Mouse (Mus musculus): ENCODE measurements around the gene Cand1. TPM values are rescaled to one million over a fixed set of nuclear protein-coding genes. Genes with fewer than 3 reads are reported as not detected.
A peak's percentile ranks its signal among the peaks of the same experiment; 100 is the strongest.

The Cand1 gene
- total and polyA plus RNA-seq, 3 experiments, result 13.7 to 42.7 (median 40.7) TPM

DNA sequence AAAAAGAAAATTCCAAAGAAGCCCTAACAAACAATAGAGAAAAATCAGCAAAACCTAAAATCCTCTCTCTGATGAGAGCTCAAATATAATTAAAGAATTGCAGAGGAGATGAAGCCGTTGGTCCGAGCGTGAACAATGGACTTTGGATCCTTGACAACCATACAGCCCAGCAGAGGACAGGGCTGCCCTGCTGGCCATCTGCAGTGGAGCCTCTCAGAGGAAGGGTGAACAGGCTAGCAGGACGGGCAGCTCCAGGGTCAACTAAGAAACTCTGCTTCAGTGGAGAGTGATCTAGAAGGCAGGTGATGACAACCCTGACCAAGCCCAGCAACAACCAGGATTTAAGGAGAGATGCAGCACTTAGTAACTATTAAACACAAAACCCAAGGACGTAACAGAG lies 18.2 kb downstream of the Cand1 start:
- no peaks in the 10 kb centered on the region for H3K27me3 ChIP-seq (ENCODE audit: control insufficient read depth, insufficient read depth, low read length)
- DNase-seq, result no peak
- H3K4me1 ChIP-seq (ENCODE audit: control insufficient read depth, insufficient read depth, low read length), result peaks cover 6% of the 10 kb centered on the region
- TF ChIP-seq EP300 (IDR thresholded peaks at IDR 0.05; ENCODE audit: insufficient read depth, low read depth, low read length), result no peak
- TF ChIP-seq POLR2A (IDR thresholded peaks at IDR 0.05; ENCODE audit: insufficient read depth, low read depth, low read length), result no peak
- TF ChIP-seq CTCF (IDR thresholded peaks at IDR 0.05), result peak; percentile 23; the same call in 1 of the 2 replicates
- intact Hi-C loops (cut with DNase I), result no loop called here
- no peak overlapping the region for H3K9ac ChIP-seq (ENCODE audit: low read depth, low read length)
- no peak overlapping the region for H3K27ac ChIP-seq
- 31% methylated on average over 5 of the region's 5 CpGs for WGBS
- no peak overlapping the region for H3K4me3 ChIP-seq
- H3K79me2 ChIP-seq (replicated peaks; ENCODE audit: control insufficient read depth, insufficient read depth, low read length), result peaks cover 2% of the 10 kb centered on the region
- peaks cover 7% of the 10 kb centered on the region for H3K36me3 ChIP-seq (ENCODE audit: control insufficient read depth, insufficient read depth, low read length)

DNA sequence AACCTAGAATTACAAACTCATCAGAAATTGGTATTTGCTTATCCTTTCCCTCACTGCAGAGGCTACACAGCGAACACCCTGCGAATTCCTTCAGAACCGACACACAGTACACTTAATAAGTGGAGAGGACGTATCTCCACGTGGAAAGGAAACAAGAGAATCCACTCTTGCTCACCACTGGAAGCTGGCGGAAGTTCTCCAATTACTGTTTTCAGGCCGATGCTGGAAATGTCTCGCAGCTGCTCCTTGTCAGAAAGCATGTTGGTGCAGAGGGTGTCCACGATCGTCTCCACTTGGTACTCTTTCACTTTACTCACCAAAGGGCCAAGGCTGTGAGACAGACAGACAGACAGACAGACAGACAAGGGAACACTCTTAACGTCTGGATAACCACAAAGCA lies 20.4 kb downstream of the Cand1 start:
- Histone ChIP-seq H3K9ac (ENCODE audit: low read depth, low read length) (no peak overlapping the region), H3K36me3 (ENCODE audit: control insufficient read depth, insufficient read depth, low read length) (peaks cover 11% of the 10 kb centered on the region), H3K4me3 (no peak overlapping the region), H3K27me3 (ENCODE audit: control insufficient read depth, insufficient read depth, low read length) (no peaks in the 10 kb centered on the region), H3K4me1 (ENCODE audit: control insufficient read depth, insufficient read depth, low read length) (peaks cover 6% of the 10 kb centered on the region), H3K27ac (no peak overlapping the region), H3K79me2 (replicated peaks; ENCODE audit: control insufficient read depth, insufficient read depth, low read length) (peaks cover 2% of the 10 kb centered on the region)
- intact Hi-C loops (cut with DNase I), result no loop called here
- DNase-seq, result no peak
- 56% methylated on average over 11 of the region's 11 CpGs for WGBS
- no peak for TF ChIP-seq EP300 (IDR thresholded peaks at IDR 0.05; ENCODE audit: insufficient read depth, low read depth, low read length)
- TF ChIP-seq CTCF (IDR thresholded peaks at IDR 0.05), result no peak
- no peak for TF ChIP-seq POLR2A (IDR thresholded peaks at IDR 0.05; ENCODE audit: insufficient read depth, low read depth, low read length)

DNA sequence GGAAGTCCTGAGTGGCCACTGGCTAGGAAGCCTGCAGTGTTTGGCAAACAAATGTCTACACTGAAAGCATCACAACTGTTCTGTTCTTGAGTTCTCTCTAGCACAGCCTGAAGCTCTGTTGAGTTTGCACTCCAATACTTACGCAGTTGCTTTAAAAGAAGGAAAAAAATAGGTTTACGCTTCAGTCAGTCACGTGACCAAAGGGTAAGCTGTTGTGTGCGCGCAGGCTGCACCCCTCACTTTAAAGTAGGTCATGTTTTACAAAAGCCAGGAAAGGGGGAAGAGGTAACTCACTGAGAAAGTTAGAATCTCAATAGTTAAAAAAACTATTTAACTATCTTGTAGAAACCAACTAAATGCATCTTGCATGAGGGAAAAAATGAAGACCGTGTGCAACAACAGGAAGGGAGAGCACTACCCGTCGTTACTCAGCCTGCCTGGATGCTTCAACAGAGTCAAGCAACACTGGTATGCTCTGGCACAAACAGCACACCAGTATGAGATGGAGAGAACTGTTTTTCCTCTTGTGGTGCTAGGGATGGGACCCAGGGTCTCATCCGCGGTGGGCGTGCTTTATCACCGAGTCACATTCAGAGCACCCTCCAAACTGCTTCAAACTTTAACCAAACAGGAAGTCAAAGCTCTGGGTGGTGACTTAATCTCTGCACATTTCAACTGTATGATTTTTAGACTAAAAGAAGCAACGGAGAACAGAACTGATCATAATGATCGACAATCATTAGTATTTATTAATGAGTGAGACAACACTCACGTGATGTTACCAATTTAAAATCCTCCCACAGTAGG lies 21.4 kb downstream of the Cand1 start:
- DNase-seq, result no peak
- H3K4me1 ChIP-seq (ENCODE audit: control insufficient read depth, insufficient read depth, low read length), result peaks cover 6% of the 10 kb centered on the region
- H3K27ac ChIP-seq, result no peak overlapping the region
- no peak overlapping the region for H3K4me3 ChIP-seq
- WGBS, result 80% methylated on average over 15 of the region's 15 CpGs
- peaks cover 2% of the 10 kb centered on the region for H3K79me2 ChIP-seq (replicated peaks; ENCODE audit: control insufficient read depth, insufficient read depth, low read length)
- no peak overlapping the region for H3K9ac ChIP-seq (ENCODE audit: low read depth, low read length)
- peaks cover 11% of the 10 kb centered on the region for H3K36me3 ChIP-seq (ENCODE audit: control insufficient read depth, insufficient read depth, low read length)
- TF ChIP-seq CTCF (IDR thresholded peaks at IDR 0.05), result no peak
- TF ChIP-seq POLR2A (IDR thresholded peaks at IDR 0.05; ENCODE audit: insufficient read depth, low read depth, low read length), result no peak
- no peak for TF ChIP-seq EP300 (IDR thresholded peaks at IDR 0.05; ENCODE audit: insufficient read depth, low read depth, low read length)
- intact Hi-C loops (cut with DNase I), result no loop called here
- no peaks in the 10 kb centered on the region for H3K27me3 ChIP-seq (ENCODE audit: control insufficient read depth, insufficient read depth, low read length)

DNA sequence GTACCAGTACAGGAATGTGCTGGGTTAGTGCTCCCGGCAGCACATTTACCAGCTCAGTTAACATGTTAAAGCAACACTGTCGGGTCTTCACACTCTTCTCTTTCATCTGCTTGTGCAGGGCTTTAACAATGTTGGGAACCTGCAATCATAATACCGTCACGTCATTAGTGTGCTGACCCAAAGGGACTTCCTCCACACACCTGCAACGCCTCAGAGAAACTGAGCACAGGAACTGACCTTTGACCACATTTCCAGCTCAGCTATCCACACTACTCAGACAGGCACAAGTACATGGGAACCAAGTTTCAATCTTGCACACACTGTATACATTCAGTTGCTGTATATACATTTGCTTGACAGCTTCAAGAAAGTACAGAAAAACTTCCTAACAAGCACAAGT lies 27.4 kb downstream of the Cand1 start:
- whole genome bisulfite sequencing, result 70% methylated on average over 5 of the region's 5 CpGs
- intact Hi-C loops (cut with DNase I), result no loop called here
- no peak for DNase-seq
- H3K4me3 ChIP-seq, result no peak overlapping the region
- H3K27me3 ChIP-seq (ENCODE audit: control insufficient read depth, insufficient read depth, low read length), result no peaks in the 10 kb centered on the region
- H3K4me1 ChIP-seq (ENCODE audit: control insufficient read depth, insufficient read depth, low read length), result no peaks in the 10 kb centered on the region
- H3K36me3 ChIP-seq (ENCODE audit: control insufficient read depth, insufficient read depth, low read length), result peaks cover 11% of the 10 kb centered on the region
- no peak overlapping the region for H3K27ac ChIP-seq
- H3K79me2 ChIP-seq (replicated peaks; ENCODE audit: control insufficient read depth, insufficient read depth, low read length), result peaks cover 3% of the 10 kb centered on the region; the same call in 1 of the 2 replicates
- no peak overlapping the region for H3K9ac ChIP-seq (ENCODE audit: low read depth, low read length)
- TF ChIP-seq CTCF (IDR thresholded peaks at IDR 0.05) (no peak), POLR2A (IDR thresholded peaks at IDR 0.05; ENCODE audit: insufficient read depth, low read depth, low read length) (no peak), EP300 (IDR thresholded peaks at IDR 0.05; ENCODE audit: insufficient read depth, low read depth, low read length) (no peak)

DNA sequence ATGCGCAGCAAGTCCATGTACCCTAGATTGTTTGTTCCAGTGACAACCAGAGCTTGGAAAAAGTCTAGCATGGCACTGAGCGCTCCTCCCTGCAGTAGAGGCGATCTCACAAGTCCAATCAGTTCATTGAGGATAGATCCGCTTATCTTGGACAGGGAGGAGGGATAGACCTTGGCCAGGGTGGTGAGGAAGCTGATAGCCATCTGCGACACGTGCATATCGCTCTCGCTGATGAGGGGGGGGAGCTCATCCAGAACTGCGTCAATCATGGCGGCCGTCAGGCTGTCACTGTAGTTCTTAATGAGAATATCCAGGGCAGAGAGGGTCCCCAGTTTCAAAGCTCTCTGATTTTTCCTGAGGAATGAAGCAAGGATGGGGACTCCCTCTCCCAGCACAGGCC lies 28.6 kb downstream of the Cand1 start:
- Histone ChIP-seq H3K4me1 (ENCODE audit: control insufficient read depth, insufficient read depth, low read length) (no peaks in the 10 kb centered on the region), H3K79me2 (replicated peaks; ENCODE audit: control insufficient read depth, insufficient read depth, low read length) (peaks cover 3% of the 10 kb centered on the region; the same call in 1 of the 2 replicates), H3K27me3 (ENCODE audit: control insufficient read depth, insufficient read depth, low read length) (no peaks in the 10 kb centered on the region), H3K27ac (no peak overlapping the region), H3K4me3 (no peak overlapping the region), H3K9ac (ENCODE audit: low read depth, low read length) (no peak overlapping the region), H3K36me3 (ENCODE audit: control insufficient read depth, insufficient read depth, low read length) (peaks cover 11% of the 10 kb centered on the region)
- intact Hi-C loops (cut with DNase I), result no loop called here
- no peak for TF ChIP-seq CTCF (IDR thresholded peaks at IDR 0.05)
- TF ChIP-seq POLR2A (IDR thresholded peaks at IDR 0.05; ENCODE audit: insufficient read depth, low read depth, low read length), result no peak
- TF ChIP-seq EP300 (IDR thresholded peaks at IDR 0.05; ENCODE audit: insufficient read depth, low read depth, low read length), result no peak
- DNase-seq, result no peak
- WGBS, result 88% methylated on average over 11 of the region's 11 CpGs

DNA sequence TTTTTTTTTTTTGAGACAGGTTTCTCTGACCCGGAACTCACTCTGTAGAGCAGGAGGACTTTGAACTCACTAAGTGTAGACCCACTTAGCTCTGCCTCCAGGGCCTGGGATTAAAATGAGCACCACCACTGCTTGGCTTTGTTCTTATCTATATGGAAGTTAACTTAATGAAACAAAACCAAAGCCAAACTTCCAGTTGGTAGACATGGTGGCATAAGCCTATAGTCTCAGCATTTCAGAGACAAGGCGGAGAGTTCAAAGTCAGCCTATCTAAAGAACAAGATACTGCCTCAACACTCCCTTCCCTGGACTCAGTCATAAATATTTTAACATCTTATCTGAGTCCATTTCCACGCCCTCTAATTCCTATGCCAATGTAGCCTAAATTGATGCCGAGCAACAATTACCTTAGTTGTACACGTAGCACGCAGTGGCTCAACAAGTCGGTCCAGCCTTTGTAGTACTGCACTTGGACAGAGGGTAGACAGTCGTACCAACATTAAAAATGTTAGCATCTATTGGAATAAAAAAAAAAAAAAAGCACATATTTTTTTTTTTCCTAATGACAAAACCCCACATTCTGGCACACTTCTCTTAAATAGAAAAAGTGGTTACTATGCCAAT lies 33.4 kb downstream of the Cand1 start:
- intact Hi-C loops (cut with DNase I), result no loop called here

More for the DNA sequence above, 33.4 kb downstream of the Cand1 start:
- no peaks in the 10 kb centered on the region for H3K27me3 ChIP-seq (ENCODE audit: control insufficient read depth, insufficient read depth, low read length)
- TF ChIP-seq CTCF (IDR thresholded peaks at IDR 0.05), result no peak
- no peak for TF ChIP-seq EP300 (IDR thresholded peaks at IDR 0.05; ENCODE audit: insufficient read depth, low read depth, low read length)
- TF ChIP-seq POLR2A (IDR thresholded peaks at IDR 0.05; ENCODE audit: insufficient read depth, low read depth, low read length), result no peak
- H3K4me3 ChIP-seq, result no peak overlapping the region
- 93% methylated on average over 8 of the region's 8 CpGs for WGBS
- no peak overlapping the region for H3K9ac ChIP-seq (ENCODE audit: low read depth, low read length)
- no peaks in the 10 kb centered on the region for H3K4me1 ChIP-seq (ENCODE audit: control insufficient read depth, insufficient read depth, low read length)
- peaks cover 3% of the 10 kb centered on the region; the same call in 1 of the 2 replicates for H3K79me2 ChIP-seq (replicated peaks; ENCODE audit: control insufficient read depth, insufficient read depth, low read length)
- H3K27ac ChIP-seq, result no peak overlapping the region
- no peak for DNase-seq
- H3K36me3 ChIP-seq (ENCODE audit: control insufficient read depth, insufficient read depth, low read length), result peaks cover 10% of the 10 kb centered on the region

All from heart, adult 2 months (tissue).